Mouse (Mus musculus): ENCODE results near the gene Scn8a. TPM values are rescaled to one million over a fixed set of nuclear protein-coding genes. Genes with fewer than 3 reads are reported as not detected.

Gene Scn8a
- polyA plus RNA-seq, 1 experiment from 2014 or later: 3.6 TPM

DNA sequence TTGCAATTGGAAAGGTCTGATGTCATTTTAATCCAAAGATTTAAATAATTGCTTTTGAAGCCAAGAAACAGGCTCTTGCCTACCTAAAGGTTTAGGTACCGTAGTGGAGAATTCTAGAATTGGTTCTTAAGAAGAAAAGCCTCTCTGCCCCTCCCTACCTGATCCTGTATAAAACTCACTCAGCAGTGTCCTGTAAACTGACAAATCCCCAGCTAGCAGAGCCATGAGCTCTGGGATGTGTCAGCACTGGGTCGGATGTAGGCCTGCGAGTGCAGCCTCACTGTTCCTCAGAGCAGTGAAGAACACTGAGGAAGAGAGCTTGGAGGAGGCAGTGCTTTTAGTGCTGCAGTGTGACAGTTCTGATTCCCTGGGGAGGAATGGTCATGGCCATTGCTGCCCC is 134.9 kb downstream of the Scn8a start:
- no peaks in the 10 kb centered on the region for H3K9me3 ChIP-seq (ENCODE audit: control insufficient read depth, low read depth, low read length)
- no peak for ATAC-seq (ENCODE audit: insufficient number of reproducible peaks, insufficient read depth, low FRiP score, low read depth)
- H3K27me3 ChIP-seq (ENCODE audit: control insufficient read depth, insufficient read depth, low read length): no peaks in the 10 kb centered on the region
- no peak overlapping the region for H3K4me2 ChIP-seq (replicated peaks; ENCODE audit: low read depth, low read length)
- H3K36me3 ChIP-seq (ENCODE audit: control insufficient read depth, insufficient read depth, low read length): no peaks in the 10 kb centered on the region
- no peak overlapping the region for H3K9ac ChIP-seq (replicated peaks; ENCODE audit: low read depth, low read length)
- H3K4me3 ChIP-seq (ENCODE audit: low read depth, low read length): no peak overlapping the region
- H3K4me1 ChIP-seq (ENCODE audit: control insufficient read depth, insufficient read depth, low read length): peaks cover 3% of the 10 kb centered on the region; the same call in 1 of the 2 replicates
- WGBS: 53% methylated on average over 3 of the region's 3 CpGs
- no peak overlapping the region for H3K27ac ChIP-seq (ENCODE audit: low read length)

- peaks cover 3% of the 10 kb centered on the region; the same call in 1 of the 2 replicates for H3K4me1 ChIP-seq (ENCODE audit: control insufficient read depth, insufficient read depth, low read length)
- H3K27ac ChIP-seq (ENCODE audit: low read length): no peak overlapping the region
- no peak overlapping the region for H3K9ac ChIP-seq (replicated peaks; ENCODE audit: low read depth, low read length)
- no peak overlapping the region for H3K4me3 ChIP-seq (ENCODE audit: low read depth, low read length)
- no peaks in the 10 kb centered on the region for H3K27me3 ChIP-seq (ENCODE audit: control insufficient read depth, insufficient read depth, low read length)
- H3K4me2 ChIP-seq (replicated peaks; ENCODE audit: low read depth, low read length): no peak overlapping the region
- no peaks in the 10 kb centered on the region for H3K36me3 ChIP-seq (ENCODE audit: control insufficient read depth, insufficient read depth, low read length)
- no peak for ATAC-seq (ENCODE audit: insufficient number of reproducible peaks, insufficient read depth, low FRiP score, low read depth)
- WGBS: 86% methylated on average over 8 of the region's 8 CpGs
- H3K9me3 ChIP-seq (ENCODE audit: control insufficient read depth, low read depth, low read length): no peaks in the 10 kb centered on the region
These were observed 136.1 kb downstream of the Scn8a start for GRCm38 (mm10) chr15:101005717-101006116.

GRCm38 (mm10) chr15:101006251-101007040 is 136.8 kb downstream of the Scn8a start:
- Histone ChIP-seq H3K27ac (ENCODE audit: low read length) (no peak overlapping the region), H3K36me3 (ENCODE audit: control insufficient read depth, insufficient read depth, low read length) (no peaks in the 10 kb centered on the region), H3K4me2 (replicated peaks; ENCODE audit: low read depth, low read length) (peak overlapping the region; percentile 56), H3K27me3 (ENCODE audit: control insufficient read depth, insufficient read depth, low read length) (no peaks in the 10 kb centered on the region), H3K4me1 (ENCODE audit: control insufficient read depth, insufficient read depth, low read length) (peaks cover 3% of the 10 kb centered on the region; the same call in 1 of the 2 replicates), H3K9ac (replicated peaks; ENCODE audit: low read depth, low read length) (no peak overlapping the region), H3K9me3 (ENCODE audit: control insufficient read depth, low read depth, low read length) (no peaks in the 10 kb centered on the region), H3K4me3 (ENCODE audit: low read depth, low read length) (peak overlapping the region; percentile 35)
- WGBS: 12% methylated on average over 14 of the region's 15 CpGs
- ATAC-seq (ENCODE audit: insufficient number of reproducible peaks, insufficient read depth, low FRiP score, low read depth): peak; percentile 87

- 62% methylated on average over 7 of the region's 7 CpGs for WGBS
- H3K4me2 ChIP-seq (replicated peaks; ENCODE audit: low read depth, low read length): peak overlapping the region; percentile 56
- H3K27me3 ChIP-seq (ENCODE audit: control insufficient read depth, insufficient read depth, low read length): no peaks in the 10 kb centered on the region
- no peak for ATAC-seq (ENCODE audit: insufficient number of reproducible peaks, insufficient read depth, low FRiP score, low read depth)
- no peak overlapping the region for H3K9ac ChIP-seq (replicated peaks; ENCODE audit: low read depth, low read length)
- no peak overlapping the region for H3K4me3 ChIP-seq (ENCODE audit: low read depth, low read length)
- peaks cover 3% of the 10 kb centered on the region; the same call in 1 of the 2 replicates for H3K4me1 ChIP-seq (ENCODE audit: control insufficient read depth, insufficient read depth, low read length)
- no peaks in the 10 kb centered on the region for H3K36me3 ChIP-seq (ENCODE audit: control insufficient read depth, insufficient read depth, low read length)
- H3K9me3 ChIP-seq (ENCODE audit: control insufficient read depth, low read depth, low read length): no peaks in the 10 kb centered on the region
- no peak overlapping the region for H3K27ac ChIP-seq (ENCODE audit: low read length)
These were observed 137.6 kb downstream of the Scn8a start for GRCm38 (mm10) chr15:101007236-101007635.

DNA sequence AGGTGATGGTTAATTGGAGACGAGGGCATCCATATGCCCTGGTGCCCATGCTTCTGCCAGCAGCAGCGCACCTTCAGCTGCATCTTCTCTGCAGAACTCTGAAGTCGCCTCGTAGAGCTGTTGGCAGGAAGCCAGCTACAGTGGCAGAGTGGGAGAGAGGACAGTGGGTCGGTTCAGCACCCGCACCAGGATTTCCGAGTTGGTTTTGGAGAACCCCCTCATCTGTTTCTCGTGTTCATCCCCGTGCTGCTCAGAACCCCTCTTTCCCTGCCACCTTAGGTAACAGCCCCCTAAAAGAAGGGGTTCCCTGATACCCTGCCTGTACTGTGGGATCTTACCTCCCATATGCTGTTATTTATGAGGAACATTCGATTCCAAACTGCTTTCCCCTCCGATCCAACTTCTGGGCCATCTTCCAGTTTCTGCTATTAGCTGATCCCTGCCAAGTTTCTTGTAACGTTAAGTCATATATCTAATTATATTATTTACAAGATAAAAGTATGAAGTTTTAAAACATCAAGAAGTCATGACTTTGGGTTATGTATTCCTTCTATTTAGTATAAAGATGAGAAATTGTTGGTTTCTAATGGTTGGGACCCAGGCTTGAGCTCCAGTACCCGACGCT is 138.8 kb downstream of the Scn8a start:
- H3K9ac ChIP-seq (replicated peaks; ENCODE audit: low read depth, low read length): no peak overlapping the region
- H3K9me3 ChIP-seq (ENCODE audit: control insufficient read depth, low read depth, low read length): no peaks in the 10 kb centered on the region
- H3K27ac ChIP-seq (ENCODE audit: low read length): no peak overlapping the region
- WGBS: 67% methylated on average over 14 of the region's 14 CpGs
- ATAC-seq (ENCODE audit: insufficient number of reproducible peaks, insufficient read depth, low FRiP score, low read depth): no peak
- no peak overlapping the region for H3K4me3 ChIP-seq (ENCODE audit: low read depth, low read length)
- no peaks in the 10 kb centered on the region for H3K36me3 ChIP-seq (ENCODE audit: control insufficient read depth, insufficient read depth, low read length)
- no peak overlapping the region for H3K4me2 ChIP-seq (replicated peaks; ENCODE audit: low read depth, low read length)
- H3K27me3 ChIP-seq (ENCODE audit: control insufficient read depth, insufficient read depth, low read length): no peaks in the 10 kb centered on the region
- peaks cover 3% of the 10 kb centered on the region; the same call in 1 of the 2 replicates for H3K4me1 ChIP-seq (ENCODE audit: control insufficient read depth, insufficient read depth, low read length)

DNA sequence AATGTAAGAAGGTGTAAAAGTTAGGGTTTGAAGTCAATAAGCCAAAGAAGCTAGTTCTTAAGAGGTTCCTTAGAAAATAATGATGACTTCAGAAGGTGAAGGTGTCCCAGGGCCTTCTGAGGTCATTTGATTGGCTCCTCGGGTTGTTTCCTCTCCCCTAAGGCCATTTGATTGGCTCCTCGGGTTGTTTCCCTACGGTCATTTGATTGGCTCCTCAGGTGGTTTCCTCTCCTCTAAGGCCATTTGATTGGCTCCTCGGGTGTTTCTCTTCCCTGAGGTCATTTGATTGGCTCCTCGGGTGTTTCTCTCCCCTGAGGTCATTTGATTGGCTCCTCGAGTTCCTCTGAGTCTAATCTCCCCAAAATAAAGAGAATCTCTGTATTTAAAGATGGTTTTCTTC is 141.7 kb downstream of the Scn8a start:
- no peaks in the 10 kb centered on the region for H3K9me3 ChIP-seq (ENCODE audit: control insufficient read depth, low read depth, low read length)
- H3K27ac ChIP-seq (ENCODE audit: low read length): no peak overlapping the region
- H3K9ac ChIP-seq (replicated peaks; ENCODE audit: low read depth, low read length): no peak overlapping the region
- 86% methylated on average over 6 of the region's 6 CpGs for WGBS
- ATAC-seq (ENCODE audit: insufficient number of reproducible peaks, insufficient read depth, low FRiP score, low read depth): no peak
- H3K4me2 ChIP-seq (replicated peaks; ENCODE audit: low read depth, low read length): no peak overlapping the region
- no peak overlapping the region for H3K4me3 ChIP-seq (ENCODE audit: low read depth, low read length)
- peaks cover 3% of the 10 kb centered on the region; the same call in 1 of the 2 replicates for H3K4me1 ChIP-seq (ENCODE audit: control insufficient read depth, insufficient read depth, low read length)
- H3K27me3 ChIP-seq (ENCODE audit: control insufficient read depth, insufficient read depth, low read length): no peaks in the 10 kb centered on the region
- no peaks in the 10 kb centered on the region; the same call in 1 of the 2 replicates for H3K36me3 ChIP-seq (ENCODE audit: control insufficient read depth, insufficient read depth, low read length)

- Histone ChIP-seq H3K27me3 (ENCODE audit: control insufficient read depth, insufficient read depth, low read length) (no peaks in the 10 kb centered on the region), H3K4me3 (ENCODE audit: low read depth, low read length) (no peak overlapping the region), H3K27ac (ENCODE audit: low read length) (no peak overlapping the region), H3K36me3 (ENCODE audit: control insufficient read depth, insufficient read depth, low read length) (no peaks in the 10 kb centered on the region), H3K4me1 (ENCODE audit: control insufficient read depth, insufficient read depth, low read length) (no peaks in the 10 kb centered on the region), H3K9me3 (ENCODE audit: control insufficient read depth, low read depth, low read length) (no peaks in the 10 kb centered on the region), H3K4me2 (replicated peaks; ENCODE audit: low read depth, low read length) (no peak overlapping the region), H3K9ac (replicated peaks; ENCODE audit: low read depth, low read length) (no peak overlapping the region)
- ATAC-seq (ENCODE audit: insufficient number of reproducible peaks, insufficient read depth, low FRiP score, low read depth): no peak
- WGBS: 79% methylated on average over 2 of the region's 2 CpGs
These were observed 159.3 kb downstream of the Scn8a start for GRCm38 (mm10) chr15:101028960-101029359.

DNA sequence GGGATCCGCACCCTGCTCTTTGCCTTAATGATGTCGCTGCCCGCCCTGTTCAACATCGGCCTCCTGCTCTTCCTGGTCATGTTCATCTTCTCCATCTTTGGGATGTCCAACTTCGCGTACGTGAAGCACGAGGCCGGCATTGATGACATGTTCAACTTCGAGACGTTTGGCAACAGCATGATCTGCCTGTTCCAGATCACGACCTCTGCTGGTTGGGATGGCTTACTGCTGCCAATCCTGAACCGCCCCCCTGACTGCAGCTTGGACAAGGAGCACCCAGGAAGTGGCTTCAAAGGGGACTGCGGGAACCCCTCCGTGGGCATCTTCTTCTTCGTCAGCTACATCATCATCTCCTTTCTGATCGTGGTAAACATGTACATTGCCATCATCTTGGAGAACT is 170.0 kb downstream of the Scn8a start:
- H3K9ac ChIP-seq (replicated peaks; ENCODE audit: low read depth, low read length): no peak overlapping the region
- no peak overlapping the region for H3K4me2 ChIP-seq (replicated peaks; ENCODE audit: low read depth, low read length)
- H3K36me3 ChIP-seq (ENCODE audit: control insufficient read depth, insufficient read depth, low read length): no peaks in the 10 kb centered on the region
- no peak overlapping the region for H3K4me3 ChIP-seq (ENCODE audit: low read depth, low read length)
- H3K27me3 ChIP-seq (ENCODE audit: control insufficient read depth, insufficient read depth, low read length): peaks cover 13% of the 10 kb centered on the region
- 54% methylated on average over 17 of the region's 17 CpGs for WGBS
- no peak overlapping the region for H3K27ac ChIP-seq (ENCODE audit: low read length)
- H3K9me3 ChIP-seq (ENCODE audit: control insufficient read depth, low read depth, low read length): no peaks in the 10 kb centered on the region
- ATAC-seq (ENCODE audit: insufficient number of reproducible peaks, insufficient read depth, low FRiP score, low read depth): no peak
- no peaks in the 10 kb centered on the region for H3K4me1 ChIP-seq (ENCODE audit: control insufficient read depth, insufficient read depth, low read length)

All from stomach, embryonic 14.5 days (tissue).